Mouse (Mus musculus): ENCODE measurements around the gene Tifab. TPM values are rescaled to one million over a fixed set of nuclear protein-coding genes. Genes with fewer than 3 reads are reported as not detected.

Tifab gene
- total and polyA plus RNA-seq, 3 experiments = 1.9 to 6.7 (median 4.7) TPM

DNA sequence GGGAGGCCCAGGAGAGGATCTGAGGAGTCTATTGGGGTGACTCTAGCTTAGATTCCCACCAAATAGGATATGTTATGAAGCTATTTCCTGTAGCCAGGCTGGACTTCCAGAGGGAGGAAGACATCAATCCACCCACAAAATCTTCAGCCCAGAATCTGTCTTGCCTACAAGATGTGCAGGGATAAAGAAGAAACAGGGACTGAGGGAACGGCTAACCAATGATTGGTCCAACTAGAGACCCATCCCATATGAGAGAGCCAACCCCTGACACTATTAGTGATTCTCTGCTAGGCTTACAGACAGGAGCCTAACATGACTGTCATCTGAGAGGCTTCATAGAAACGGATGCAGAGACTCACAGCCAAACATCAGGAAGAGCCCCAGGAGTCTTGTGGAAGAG, 34.7 kb downstream of the Tifab start:
- no peaks in the 10 kb centered on the region for H3K79me2 ChIP-seq (replicated peaks; ENCODE audit: control insufficient read depth, extremely low read depth, insufficient read depth, poor library complexity, severe bottlenecking)
- no peak overlapping the region for H3K4me2 ChIP-seq (ENCODE audit: insufficient read depth, low read depth, poor library complexity, severe bottlenecking)
- in situ Hi-C loops (cut with MboI; ENCODE audit: low pct_ligation_motif_present, low pct_unique_long_range_greater_than_20kb, low sequenced_read_pairs) = no loop called here
- H3K9me3 ChIP-seq (replicated peaks; ENCODE audit: low read length) = no peaks in the 10 kb centered on the region
- peaks cover 0 to 8% of the 10 kb centered on the region in 2 experiments; a peak in 2 of 4 replicates for H3K4me1 ChIP-seq (ENCODE audit: control insufficient read depth in 1 of 2, insufficient read depth in 2 of 2)
- no peak for TF ChIP-seq SIN3A (IDR thresholded peaks at IDR 0.05; ENCODE audit: low read length)
- H3K27me3 ChIP-seq (replicated peaks) = peaks cover under 1% of the 10 kb centered on the region
- H3K9ac ChIP-seq (ENCODE audit: insufficient read depth, low read depth) = no peak overlapping the region
- H3K4me3 ChIP-seq (replicated peaks in 1 of 3; ENCODE audit: low read depth in 2 of 3, low read length in 2 of 3, poor library complexity in 1 of 3) = no peak overlapping the region
- DNase-seq (ENCODE audit: extremely low read depth) = no peak
- no peaks in the 10 kb centered on the region for H3K36me3 ChIP-seq (replicated peaks in 1 of 2; ENCODE audit: control insufficient read depth in 1 of 2, insufficient read depth in 1 of 2, low read length in 1 of 2)
- dilution Hi-C loops (cut with MboI; ENCODE audit: extremely low pct_ligation_motif_present, extremely low pct_unique_long_range_greater_than_20kb, low sequenced_read_pairs) = no loop called here
- H3K27ac ChIP-seq (ENCODE audit: insufficient read depth, low read depth) = no peak overlapping the region

DNA sequence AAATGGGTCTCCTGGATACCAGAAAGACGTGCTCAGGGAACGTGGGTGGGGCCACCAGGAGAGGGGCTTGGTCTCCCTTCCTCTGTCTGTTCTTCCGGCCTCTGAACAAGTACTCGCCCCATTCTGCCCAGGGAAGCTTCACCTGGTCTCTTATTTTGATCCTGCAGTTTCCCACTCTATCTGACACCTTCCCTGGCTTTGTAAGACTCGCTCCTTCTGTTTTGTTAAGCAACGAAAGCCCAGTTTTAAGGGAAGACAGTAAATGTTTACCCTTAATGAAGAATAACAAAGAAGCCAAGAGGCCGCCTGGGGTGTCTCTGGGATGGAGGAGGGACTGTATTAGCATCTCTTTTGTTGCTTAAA, 35.6 kb downstream of the Tifab start:
- dilution Hi-C loops (cut with MboI; ENCODE audit: extremely low pct_ligation_motif_present, extremely low pct_unique_long_range_greater_than_20kb, low sequenced_read_pairs) (no loop called here), in situ Hi-C loops (cut with MboI; ENCODE audit: low pct_ligation_motif_present, low pct_unique_long_range_greater_than_20kb, low sequenced_read_pairs) (no loop called here)
- H3K9ac ChIP-seq (ENCODE audit: insufficient read depth, low read depth) = no peak overlapping the region
- peaks cover 0 to 8% of the 10 kb centered on the region in 2 experiments; a peak in 2 of 4 replicates for H3K4me1 ChIP-seq (ENCODE audit: control insufficient read depth in 1 of 2, insufficient read depth in 2 of 2)
- H3K4me2 ChIP-seq (ENCODE audit: insufficient read depth, low read depth, poor library complexity, severe bottlenecking) = no peak overlapping the region
- H3K9me3 ChIP-seq (replicated peaks; ENCODE audit: low read length) = no peaks in the 10 kb centered on the region
- no peaks in the 10 kb centered on the region for H3K36me3 ChIP-seq (replicated peaks in 1 of 2; ENCODE audit: control insufficient read depth in 1 of 2, insufficient read depth in 1 of 2, low read length in 1 of 2)
- no peak overlapping the region for H3K4me3 ChIP-seq (replicated peaks in 1 of 3; ENCODE audit: low read depth in 2 of 3, low read length in 2 of 3, poor library complexity in 1 of 3)
- no peaks in the 10 kb centered on the region for H3K79me2 ChIP-seq (replicated peaks; ENCODE audit: control insufficient read depth, extremely low read depth, insufficient read depth, poor library complexity, severe bottlenecking)
- H3K27ac ChIP-seq (ENCODE audit: insufficient read depth, low read depth) = no peak overlapping the region
- no peak for DNase-seq (ENCODE audit: extremely low read depth)
- TF ChIP-seq JUND (conservative IDR thresholded peaks at IDR 0.05; ENCODE audit: low read depth, low read length) (no peak), HCFC1 (IDR thresholded peaks at IDR 0.05; ENCODE audit: low read depth, low read length) (no peak), KAT2A (IDR thresholded peaks at IDR 0.05; ENCODE audit: insufficient replicate concordance, low read length) (no peak), ETS1 (conservative IDR thresholded peaks at IDR 0.05; ENCODE audit: low read depth, low read length) (no peak), SMC3 (IDR thresholded peaks at IDR 0.05; ENCODE audit: low read depth, low read length) (no peak), USF2 (conservative IDR thresholded peaks at IDR 0.05; ENCODE audit: low read depth, low read length) (no peak), CTCF (conservative IDR thresholded peaks at IDR 0.05 in 1 of 2, IDR thresholded peaks at IDR 0.05 in 1 of 2; ENCODE audit: low read depth in 2 of 2, low read length in 2 of 2) (no peak), CHD1 (IDR thresholded peaks at IDR 0.05; ENCODE audit: low read depth, low read length) (no peak), IRF4 (IDR thresholded peaks at IDR 0.05; ENCODE audit: low read depth, low read length) (no peak), GABPA (IDR thresholded peaks at IDR 0.05; ENCODE audit: insufficient replicate concordance, low read depth, low read length) (no peak), JUN (IDR thresholded peaks at IDR 0.05; ENCODE audit: insufficient read depth, low read depth, low read length) (no peak), POLR2AphosphoS2 (IDR thresholded peaks at IDR 0.05; ENCODE audit: low read depth, low read length) (no peak), NELFE (IDR thresholded peaks at IDR 0.05; ENCODE audit: low read depth, low read length) (no peak)
- peaks cover 3% of the 10 kb centered on the region for H3K27me3 ChIP-seq (replicated peaks)

Measured in CH12.LX (cell line).